Mouse (Mus musculus) kidney, postnatal 25 days (tissue): ENCODE data around the gene Kcna3.

Experiments
- DNase-seq, 2 experiments: peaks; one replicate each; pipeline ENCODE4 v3.0.0; 2021; ENCODE audit warnings: mixed read lengths in 2 of 2

Kcna3 gene

DNA sequence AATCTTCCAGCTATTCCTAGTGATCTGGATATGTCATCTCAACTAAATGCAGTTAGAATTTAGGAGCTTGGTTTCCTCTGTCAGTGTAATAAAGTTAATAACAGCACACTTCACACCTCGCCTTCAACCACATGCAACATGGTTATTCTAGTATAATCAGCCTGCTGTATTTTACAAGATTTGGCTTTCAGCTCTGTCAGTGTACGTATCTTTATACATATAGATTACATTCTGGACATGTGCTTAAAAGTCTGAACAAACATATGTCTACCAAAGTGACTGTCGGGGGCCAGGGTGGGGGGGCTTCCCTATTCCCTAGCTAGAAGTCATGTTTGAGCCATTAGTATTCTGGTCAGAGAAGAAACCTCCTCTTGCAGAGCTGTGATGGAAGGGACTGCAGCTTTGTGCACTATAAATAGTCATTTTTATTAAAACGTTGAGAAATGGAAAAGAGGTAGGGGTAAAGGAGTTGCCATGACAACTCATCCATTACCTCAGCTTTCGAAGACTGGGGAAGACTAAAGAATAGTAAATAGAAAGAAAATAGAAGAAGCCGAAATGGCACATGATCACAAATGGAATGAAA, 29.6 kb downstream of the Kcna3 start:
- DNase-seq = no peak

DNA sequence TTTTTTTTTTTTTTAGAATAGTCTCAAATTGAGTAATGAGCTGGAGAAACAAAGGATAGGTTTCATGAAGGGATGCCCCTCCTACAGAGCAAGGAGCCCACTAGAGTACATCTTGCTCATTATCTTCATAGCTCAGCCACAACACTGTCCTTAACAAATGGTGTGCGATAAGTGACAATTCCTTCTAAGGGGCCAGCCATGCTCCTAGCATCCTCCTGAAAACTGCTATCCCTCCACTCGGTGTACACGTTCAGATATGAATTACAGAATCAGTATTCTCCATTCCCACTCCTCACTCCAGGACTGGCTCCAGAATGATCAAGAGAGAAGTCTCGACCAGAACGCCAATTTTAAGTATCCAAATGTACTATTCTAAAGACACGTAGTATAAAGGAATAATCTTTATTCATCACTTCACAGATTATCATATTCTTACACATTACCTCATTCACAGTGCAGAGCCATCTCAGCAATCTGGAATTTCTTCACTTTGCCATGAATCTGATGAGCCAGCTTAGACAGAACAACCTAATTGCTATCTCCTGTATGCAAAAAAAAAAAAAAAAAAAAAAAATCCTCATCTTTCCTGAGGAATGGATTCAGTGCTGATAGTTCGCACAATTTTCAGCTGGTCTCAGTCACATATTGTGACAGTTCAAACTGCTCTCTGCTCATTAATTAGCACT, 30.3 kb downstream of the Kcna3 start:
- no peak for DNase-seq

DNA sequence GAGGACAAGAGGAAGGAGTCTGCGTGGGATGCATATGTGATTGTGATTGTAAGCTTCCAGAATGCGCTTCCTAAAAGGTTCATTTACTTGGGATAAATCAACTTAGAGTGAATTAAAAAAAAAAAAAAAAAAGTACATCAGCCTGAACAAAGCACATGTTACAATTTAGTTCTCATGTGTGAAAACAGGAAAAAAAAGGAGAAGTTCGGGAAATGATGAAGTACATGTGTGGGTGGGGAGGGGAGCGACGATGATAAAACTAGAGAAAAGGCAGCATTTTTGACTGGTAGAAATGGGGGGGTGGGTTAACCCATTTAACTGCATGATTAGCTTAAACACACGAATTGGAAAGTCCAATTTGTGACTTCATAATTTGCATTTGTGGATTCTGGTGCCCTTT, 31.3 kb downstream of the Kcna3 start:
- DNase-seq = no peak

DNA sequence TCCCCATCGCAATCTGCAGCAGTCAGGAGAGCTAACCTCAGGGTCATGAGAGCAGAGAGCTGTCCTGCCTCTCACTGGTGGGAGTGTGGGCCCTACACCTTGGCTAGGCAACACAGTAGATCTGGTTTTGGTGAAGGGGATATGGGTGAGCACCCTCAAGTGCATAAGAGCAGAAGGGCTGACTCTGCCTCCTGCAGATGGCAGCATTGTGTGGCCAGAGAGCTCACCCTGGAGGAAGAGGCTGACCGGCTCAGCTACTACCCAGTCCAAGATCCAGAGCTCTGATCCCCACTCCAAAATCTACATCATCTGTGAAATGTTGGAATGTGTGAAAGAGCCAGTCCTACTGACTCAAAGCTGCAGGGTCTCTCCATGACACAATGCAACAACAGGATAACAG, 37.9 kb downstream of the Kcna3 start:
- no peak for DNase-seq

DNA sequence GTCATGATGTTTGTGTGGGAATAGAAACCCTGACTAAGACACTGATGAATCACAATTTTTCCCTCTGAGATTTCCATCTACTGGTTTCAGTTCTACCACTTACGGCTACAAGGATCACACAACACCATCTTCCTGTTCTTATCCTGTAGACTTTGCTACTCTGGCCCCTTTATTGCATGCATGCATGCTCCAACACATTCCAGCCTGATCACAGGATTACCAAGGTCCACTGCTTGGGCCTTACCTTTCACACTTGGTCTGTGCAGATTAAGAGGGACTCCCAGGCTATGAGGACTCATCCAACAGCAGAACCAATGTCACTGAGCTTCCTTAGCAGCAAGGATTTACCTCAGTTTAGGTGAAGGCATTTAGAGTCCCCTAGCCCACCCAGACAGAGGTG, 39.7 kb downstream of the Kcna3 start:
- DNase-seq = no peak

DNA sequence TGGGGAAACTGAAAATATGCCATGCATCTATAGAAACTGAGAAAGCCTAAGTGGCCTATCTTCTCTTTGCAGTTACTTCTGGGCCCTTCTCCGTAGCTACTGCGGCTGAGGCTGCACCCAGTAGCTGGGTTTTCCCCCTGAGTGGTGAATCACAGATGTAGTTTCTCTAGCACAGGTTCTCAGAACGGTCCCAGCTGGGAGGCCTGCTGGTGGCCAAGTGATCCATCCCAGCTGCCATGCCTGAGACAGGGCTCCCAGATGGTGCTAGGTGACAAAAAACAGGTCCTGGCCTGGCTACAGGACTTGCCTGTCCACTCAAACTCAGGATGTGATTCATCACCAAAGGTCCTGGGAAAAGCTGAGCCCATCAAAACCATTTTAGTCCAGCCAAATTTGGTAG, 40.7 kb downstream of the Kcna3 start:
- no peak for DNase-seq

DNA sequence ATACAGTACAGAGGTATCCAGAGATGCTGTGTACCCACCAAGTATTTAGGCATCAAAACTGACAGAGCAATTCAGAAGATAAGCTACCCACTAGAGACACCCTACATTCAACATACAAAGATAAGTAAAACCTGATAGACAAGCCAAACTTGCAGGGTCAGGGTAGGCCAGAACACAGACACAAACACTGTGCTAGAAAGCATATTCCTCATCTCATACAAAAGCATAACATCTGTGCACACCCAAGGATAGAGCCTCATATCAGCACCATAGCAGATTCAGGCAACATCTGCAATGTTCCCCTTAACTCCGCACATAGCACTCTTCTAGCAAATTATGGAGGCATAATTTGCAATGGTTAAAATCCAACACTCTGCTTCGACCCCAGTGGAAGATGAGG, 41.1 kb downstream of the Kcna3 start:
- no peak for DNase-seq

DNA sequence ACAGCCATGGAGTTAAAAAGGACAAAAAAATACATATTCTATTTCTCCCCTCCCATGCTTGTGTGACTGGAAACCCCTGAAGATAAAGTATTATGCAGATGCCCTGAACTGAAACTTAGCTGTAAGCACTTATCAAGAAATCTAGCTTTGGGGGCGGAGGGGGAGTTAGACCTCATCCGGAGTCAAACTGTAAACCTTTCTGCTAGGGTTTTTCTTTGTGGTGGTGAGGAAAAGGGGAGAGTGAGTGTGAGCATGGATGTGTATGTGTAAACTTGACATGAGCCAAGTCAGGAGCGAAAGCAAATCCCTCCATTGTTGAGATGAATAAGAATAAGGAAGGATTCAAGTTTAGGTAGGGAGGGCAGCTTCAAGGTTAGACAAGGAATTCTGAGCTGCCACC, 44.8 kb downstream of the Kcna3 start:
- no peak for DNase-seq

DNA sequence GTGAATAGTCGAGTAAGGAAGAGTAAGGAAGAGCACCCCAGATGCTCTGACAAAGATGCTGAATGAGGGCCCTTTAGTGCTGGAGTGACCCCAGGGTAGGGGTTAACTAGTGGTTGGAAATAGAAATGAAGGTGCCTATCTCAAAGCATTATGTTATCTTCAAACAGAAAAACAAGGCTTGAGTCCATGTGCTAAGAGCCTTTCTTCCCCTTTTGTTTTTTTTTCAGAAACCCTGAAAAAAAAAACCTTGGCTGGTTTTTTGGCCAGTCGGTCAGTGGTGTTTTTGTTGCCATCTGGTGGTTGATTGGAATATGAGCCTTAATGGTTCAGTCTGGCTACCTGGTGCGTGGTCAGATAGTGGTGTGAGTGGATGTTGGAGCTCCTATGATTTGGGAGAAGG, 45.3 kb downstream of the Kcna3 start:
- DNase-seq = no peak

DNA sequence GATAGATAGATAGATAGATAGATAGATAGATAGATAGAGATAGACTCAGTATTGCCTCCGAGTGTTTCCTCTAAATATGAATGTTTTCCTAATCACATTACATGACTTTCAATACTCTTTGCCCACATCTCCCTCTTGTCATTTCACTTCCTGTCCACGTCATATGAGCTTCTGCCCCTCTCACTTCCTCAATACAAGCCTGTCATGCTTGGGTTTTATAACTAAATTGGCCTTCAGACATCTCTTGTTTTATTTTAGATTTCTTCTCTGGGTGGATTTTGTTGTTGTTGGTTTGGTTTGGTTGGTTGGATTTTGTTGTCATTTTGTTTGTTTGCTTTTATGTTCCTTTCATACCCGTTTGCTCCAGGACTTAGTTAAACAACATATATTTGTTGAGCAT, 48.6 kb downstream of the Kcna3 start:
- no peak for DNase-seq

DNA sequence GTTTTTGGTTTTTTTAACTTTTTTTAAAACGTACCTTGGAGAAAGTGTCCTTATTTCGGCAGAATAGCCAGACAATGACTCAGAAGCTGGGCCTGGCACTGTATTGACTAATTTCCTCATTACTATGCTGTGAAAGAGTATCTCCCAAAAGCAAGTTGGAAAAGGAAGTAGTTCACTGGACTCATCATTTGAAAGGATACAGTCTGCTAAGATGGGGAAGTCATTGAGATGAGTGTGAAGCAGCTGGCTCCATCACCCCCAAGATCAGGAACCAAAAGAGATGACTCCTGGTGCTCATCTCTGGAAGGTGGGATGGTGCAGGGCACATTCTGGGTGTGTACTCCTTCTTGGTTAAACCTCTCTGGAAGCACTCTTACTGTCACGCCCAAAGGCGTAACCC, 51.4 kb downstream of the Kcna3 start:
- DNase-seq = no peak
